Mouse (Mus musculus) CH12.LX (cell line): ENCODE data around the gene Trpm3. TPM values are rescaled to one million over a fixed set of nuclear protein-coding genes. Genes with fewer than 3 reads are reported as not detected.

Experiments used
- DNase-seq: peaks from one replicate; pipeline ENCODE4 v3.0.0-alpha.2; 2013; ENCODE audit errors: extremely low read depth
- H3K27ac ChIP-seq: 2 replicates; pipeline ENCODE4 v1.5.1; 2012; ENCODE audit warnings: low read depth, mild to moderate bottlenecking, control low read depth, moderate library complexity; ENCODE audit not compliant: insufficient read depth
- H3K27me3 ChIP-seq: replicated peaks from 2 replicates; pipeline ENCODE3; 2012; ENCODE audit warnings: inconsistent platforms
- H3K36me3 ChIP-seq, 2 experiments: replicated peaks in 1 of 2; 2 replicates each; pipeline versions ENCODE3 to v1.6.1; 2012; ENCODE audit warnings: inconsistent platforms in 1 of 2, low read length in 1 of 2, mild to moderate bottlenecking in 1 of 2, mixed read lengths in 1 of 2, moderate library complexity in 1 of 2; ENCODE audit not compliant: control insufficient read depth in 1 of 2, insufficient read depth in 1 of 2
- H3K4me1 ChIP-seq, 2 experiments: 2 replicates each; pipeline ENCODE4 v1.6.1; 2012; ENCODE audit warnings: inconsistent platforms in 1 of 2, moderate library complexity in 1 of 2; ENCODE audit not compliant: insufficient read depth in 2 of 2, control insufficient read depth in 1 of 2
- H3K4me2 ChIP-seq: 2 replicates; pipeline ENCODE4 v1.6.1; 2012; ENCODE audit warnings: low read depth, mild to moderate bottlenecking, control low read depth; ENCODE audit not compliant: poor library complexity, insufficient read depth, severe bottlenecking
- H3K4me3 ChIP-seq, 3 experiments: fragments of 150-350 bp in 1 of 3; sonication (generic) in 1 of 3; replicated peaks in 1 of 3; 2 replicates each; pipeline versions ENCODE3 to v1.5.1; 2011 to 2012; ENCODE audit warnings: low read depth in 2 of 3, low read length in 2 of 3, mild to moderate bottlenecking in 2 of 3, moderate library complexity in 2 of 3, control low read depth in 1 of 3, improper control_type of control experiment in 1 of 3, inconsistent platforms in 1 of 3, mixed read lengths in 1 of 3; ENCODE audit not compliant: poor library complexity in 1 of 3
- H3K79me2 ChIP-seq: replicated peaks from 2 replicates; pipeline ENCODE4 v1.6.1; 2012; ENCODE audit warnings: mild to moderate bottlenecking, moderate library complexity; ENCODE audit not compliant: control insufficient read depth, poor library complexity, insufficient read depth, severe bottlenecking; ENCODE audit errors: extremely low read depth
- H3K9ac ChIP-seq: 2 replicates; pipeline ENCODE4 v1.6.1; 2012; ENCODE audit warnings: low read depth, mild to moderate bottlenecking, control low read depth, moderate library complexity; ENCODE audit not compliant: insufficient read depth
- H3K9me3 ChIP-seq: replicated peaks from 2 replicates; pipeline ENCODE3; 2012; ENCODE audit warnings: low read length, inconsistent platforms, mixed read lengths
- CHD1 ChIP-seq: IDR thresholded peaks from 2 replicates; pipeline ENCODE4 v1.6.1; 2012; ENCODE audit warnings: low read depth, low read length, improper control_type of control experiment, inconsistent platforms
- ETS1 ChIP-seq: conservative IDR thresholded peaks from 2 replicates; pipeline ENCODE4 v1.6.1; 2012; ENCODE audit warnings: low read depth, mild to moderate bottlenecking, inconsistent platforms, low read length, improper control_type of control experiment, moderate library complexity
- HCFC1 ChIP-seq: IDR thresholded peaks from 2 replicates; pipeline ENCODE4 v1.6.1; 2012; ENCODE audit warnings: low read depth, mild to moderate bottlenecking, inconsistent platforms, low read length, improper control_type of control experiment
- IRF4 ChIP-seq: IDR thresholded peaks from 2 replicates; pipeline ENCODE4 v1.6.1; 2014; ENCODE audit warnings: low read depth, mild to moderate bottlenecking, inconsistent platforms, low read length, improper control_type of control experiment
- JUN ChIP-seq: IDR thresholded peaks from 2 replicates; pipeline ENCODE4 v1.6.1; 2011; ENCODE audit warnings: low read depth, mild to moderate bottlenecking, low read length, improper control_type of control experiment, moderate library complexity; ENCODE audit not compliant: insufficient read depth
- KAT2A ChIP-seq: IDR thresholded peaks from 2 replicates; pipeline ENCODE4 v1.6.1; 2012; ENCODE audit warnings: low read length, improper control_type of control experiment, inconsistent platforms; ENCODE audit not compliant: insufficient replicate concordance
- MEF2A ChIP-seq: IDR thresholded peaks from 2 replicates; pipeline ENCODE4 v1.6.1; 2014; ENCODE audit warnings: low read depth, mild to moderate bottlenecking, inconsistent platforms, low read length, improper control_type of control experiment, borderline replicate concordance
- POLR2AphosphoS2 ChIP-seq: IDR thresholded peaks from 2 replicates; pipeline ENCODE4 v1.6.1; 2011; ENCODE audit warnings: low read depth, low read length, improper control_type of control experiment
- SIN3A ChIP-seq: IDR thresholded peaks from 2 replicates; pipeline ENCODE4 v1.6.1; 2012; ENCODE audit warnings: low read length, improper control_type of control experiment, inconsistent platforms
- TBP ChIP-seq: conservative IDR thresholded peaks from 2 replicates; pipeline ENCODE4 v1.6.1; 2011; ENCODE audit warnings: low read depth, low read length, improper control_type of control experiment
- TCF12 ChIP-seq: IDR thresholded peaks from 2 replicates; pipeline ENCODE4 v1.6.1; 2014; ENCODE audit warnings: low read depth, mild to moderate bottlenecking, inconsistent platforms, low read length, improper control_type of control experiment
- USF1 ChIP-seq: IDR thresholded peaks from 2 replicates; pipeline ENCODE4 v1.6.1; 2014; ENCODE audit warnings: low read depth, mild to moderate bottlenecking, inconsistent platforms, low read length, improper control_type of control experiment
- ZNF384 ChIP-seq: IDR thresholded peaks from 2 replicates; pipeline ENCODE4 v1.6.1; 2012; ENCODE audit warnings: low read depth, low read length, improper control_type of control experiment, inconsistent platforms
- dilution Hi-C: fragments of 300-500 bp; cut with MboI; formaldehyde crosslinking; loops from 2 replicates; pipeline ENCODE4 v1.14.3; 2020; ENCODE audit warnings: low sequenced_read_pairs; ENCODE audit not compliant: extremely low pct_unique_long_range_greater_than_20kb, extremely low pct_ligation_motif_present
- in situ Hi-C: fragments of 300-500 bp; cut with MboI; formaldehyde crosslinking; loops from 3 replicates; pipeline ENCODE4 v1.14.3; 2019; ENCODE audit warnings: low sequenced_read_pairs, low pct_ligation_motif_present, low pct_unique_long_range_greater_than_20kb, mixed read lengths
- polyA plus RNA-seq: library from polyadenylated mRNA; unstranded; fragments of >175 nt; gene quantifications from 2 replicates; pipeline ENCODE4 v1.2.1, GENCODE M21; 2012; ENCODE audit warnings: low read depth; ENCODE audit not compliant: insufficient read length
- total RNA-seq, 2 experiments: library from RNA; depleted of rRNA; stranded (reverse); fragments of 300-350 nt in 1 of 2; fragments of >200 nt in 1 of 2; gene quantifications; 2 replicates each; pipeline ENCODE4 v1.2.3; 2012 to 2014

Gene Trpm3
- total and polyA plus RNA-seq, 3 experiments = 0.01 TPM; not detected in 2

GRCm38 (mm10) chr19:22451290-22451689 is 312.4 kb downstream of the Trpm3 start:
- DNase-seq = no peak
- Histone ChIP-seq H3K36me3 (no peaks in the 10 kb centered on the region), H3K27me3 (no peaks in the 10 kb centered on the region), H3K27ac (no peak overlapping the region), H3K9ac (no peak overlapping the region), H3K4me3 (no peak overlapping the region), H3K4me2 (no peak overlapping the region), H3K4me1 (0 out of 4 replicates have a peak, but pooled peaks cover 0 to 2% of the 10 kb centered on the region in 2 experiments), H3K9me3 (no peaks in the 10 kb centered on the region), H3K79me2 (no peaks in the 10 kb centered on the region)
- TF ChIP-seq ZNF384 (no peak), SIN3A (no peak)
- in situ Hi-C loops = no loop called here
- dilution Hi-C loops = no loop called here

DNA sequence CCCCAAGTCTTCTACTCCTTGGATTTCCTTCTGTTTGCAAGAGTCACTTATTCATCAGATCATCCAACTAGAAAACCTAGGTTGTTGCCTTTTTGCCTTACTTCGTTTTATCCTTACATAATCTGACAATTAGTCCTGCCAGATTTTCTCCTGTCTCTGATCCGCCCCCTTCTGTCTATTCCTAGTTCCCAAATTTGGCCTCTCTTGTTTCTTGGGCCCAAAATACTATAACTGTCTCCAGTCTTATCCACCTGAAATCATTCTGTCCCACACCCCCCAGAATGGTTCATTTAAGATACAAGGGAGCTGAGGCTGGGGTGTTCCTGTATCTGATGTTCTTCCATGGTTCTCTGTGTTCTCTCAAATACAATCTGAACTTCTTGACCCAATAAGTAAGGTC is 318.1 kb downstream of the Trpm3 start:
- H3K4me3 ChIP-seq = no peak overlapping the region
- H3K4me2 ChIP-seq = no peak overlapping the region
- TF ChIP-seq TBP (no peak), IRF4 (no peak), ZNF384 (no peak), ETS1 (no peak), POLR2AphosphoS2 (no peak)
- H3K27ac ChIP-seq = no peak overlapping the region
- H3K9ac ChIP-seq = no peak overlapping the region
- dilution Hi-C loops (no loop called here), in situ Hi-C loops (no loop called here)
- H3K79me2 ChIP-seq = no peaks in the 10 kb centered on the region
- H3K4me1 ChIP-seq = no peaks in the 10 kb centered on the region
- no peak for DNase-seq
- no peaks in the 10 kb centered on the region for H3K27me3 ChIP-seq
- H3K9me3 ChIP-seq = no peaks in the 10 kb centered on the region
- no peaks in the 10 kb centered on the region for H3K36me3 ChIP-seq

GRCm38 (mm10) chr19:22462043-22462442 is 323.2 kb downstream of the Trpm3 start:
- no peaks in the 10 kb centered on the region for H3K36me3 ChIP-seq
- no peaks in the 10 kb centered on the region for H3K4me1 ChIP-seq
- in situ Hi-C loops (no loop called here), dilution Hi-C loops (no loop called here)
- H3K79me2 ChIP-seq = no peaks in the 10 kb centered on the region
- H3K9me3 ChIP-seq = no peaks in the 10 kb centered on the region
- H3K27ac ChIP-seq = no peak overlapping the region
- no peak for TF ChIP-seq TCF12
- DNase-seq = no peak
- H3K4me2 ChIP-seq = no peak overlapping the region
- no peaks in the 10 kb centered on the region for H3K27me3 ChIP-seq
- no peak overlapping the region for H3K4me3 ChIP-seq
- no peak overlapping the region for H3K9ac ChIP-seq

- Histone ChIP-seq H3K9ac (no peak overlapping the region), H3K36me3 (no peaks in the 10 kb centered on the region), H3K4me1 (no peaks in the 10 kb centered on the region), H3K4me2 (no peak overlapping the region), H3K79me2 (no peaks in the 10 kb centered on the region), H3K27me3 (no peaks in the 10 kb centered on the region), H3K4me3 (no peak overlapping the region), H3K27ac (no peak overlapping the region), H3K9me3 (no peaks in the 10 kb centered on the region)
- DNase-seq = no peak
- dilution Hi-C loops (no loop called here), in situ Hi-C loops (no loop called here)
- no peak for TF ChIP-seq POLR2AphosphoS2
- no peak for TF ChIP-seq KAT2A
- TF ChIP-seq CHD1 = no peak
- TF ChIP-seq MEF2A = no peak
- no peak for TF ChIP-seq ETS1
- no peak for TF ChIP-seq HCFC1
- TF ChIP-seq SIN3A = no peak
- TF ChIP-seq USF1 = no peak
- no peak for TF ChIP-seq JUN
These were observed 324.7 kb downstream of the Trpm3 start for GRCm38 (mm10) chr19:22463506-22463905.
